ENCODE assay signal across 18 mouse cellular contexts in genomic region chr15:86852161-86852870, GRCm38 (mm10).
A peak's percentile ranks its signal among the peaks of the same experiment; 100 is the strongest.
DNase-seq lines count a peak whose midpoint lies in the region; ATAC-seq and TF ChIP-seq lines count a peak whose summit lies in the region.
"Had no signal": no experiment of that assay in that cellular context is flagged by ENCODE, and none has a peak within 500 bp of the region (broad histone marks: within the 10 kb centered on the region; RNA-seq: fewer than 3 reads in every experiment).

No protein-coding gene starts in this region.

- H3K27ac ChIP-seq in forebrain, embryonic 16.5 days (ENCODE audit: low read length), result peak overlapping the region; percentile 63
- H3K27ac ChIP-seq in midbrain, embryonic 10.5 days (replicated peaks), result peak overlapping the region; percentile 72
- H3K27ac ChIP-seq in liver, embryonic 11.5 days (ENCODE audit: low read depth, low read length), result no peak overlapping the region
- no peak overlapping the region for H3K27ac ChIP-seq in gastrocnemius, adult 2 months
- H3K27ac ChIP-seq: kidney, embryonic 15.5 days; limb, embryonic 15.5 days; macrophage had no signal

- intact Hi-C loops in gastrocnemius, adult 2 months (cut with DNase I), result no loop called here

- ATAC-seq in frontal cortex, adult (ENCODE audit: low TSS enrichment), result 0 out of 2 replicates have a peak, but pooled peaks have one; percentile 41
- ATAC-seq in forebrain, embryonic 16.5 days, result peak; percentile 36; the same call in 1 of the 2 replicates
- ATAC-seq in liver, embryonic 11.5 days (replicated peaks; ENCODE audit: low FRiP score), result no peak
- ATAC-seq: liver, postnatal 0 days had no signal

- H3K27me3 ChIP-seq in forebrain, embryonic 16.5 days (replicated peaks; ENCODE audit: control insufficient read depth, insufficient read depth, low read length), result no peaks in the 10 kb centered on the region
- H3K27me3 ChIP-seq in midbrain, embryonic 10.5 days (ENCODE audit: low read depth, poor library complexity, severe bottlenecking), result peaks cover 28% of the 10 kb centered on the region; the same call in 1 of the 2 replicates
- no peaks in the 10 kb centered on the region for H3K27me3 ChIP-seq in liver, embryonic 11.5 days (replicated peaks; ENCODE audit: control insufficient read depth, insufficient read depth, low read length)
- H3K27me3 ChIP-seq: kidney, embryonic 15.5 days; limb, embryonic 15.5 days had no signal

- no peak overlapping the region for H3K9ac ChIP-seq in forebrain, embryonic 16.5 days (replicated peaks; ENCODE audit: low read depth, low read length)
- H3K9ac ChIP-seq in liver, embryonic 11.5 days (ENCODE audit: low read depth, low read length), result no peak overlapping the region
- H3K9ac ChIP-seq: kidney, embryonic 15.5 days; limb, embryonic 15.5 days; liver, postnatal 0 days had no signal

- peaks cover 8% of the 10 kb centered on the region; the same call in 1 of the 2 replicates for H3K4me1 ChIP-seq in forebrain, embryonic 16.5 days (replicated peaks; ENCODE audit: control insufficient read depth, insufficient read depth, low read length)
- peaks cover 14% of the 10 kb centered on the region for H3K4me1 ChIP-seq in midbrain, embryonic 10.5 days
- no peaks in the 10 kb centered on the region for H3K4me1 ChIP-seq in liver, embryonic 11.5 days (replicated peaks; ENCODE audit: control insufficient read depth, insufficient read depth, low read length)
- H3K4me1 ChIP-seq: kidney, embryonic 15.5 days had no signal

- 0 out of 2 replicates have a peak overlapping the region, but pooled peaks have one; percentile 8 for H3K4me2 ChIP-seq in forebrain, embryonic 16.5 days (ENCODE audit: low read length)
- no peak overlapping the region for H3K4me2 ChIP-seq in liver, embryonic 11.5 days
- H3K4me2 ChIP-seq: heart, embryonic 11.5 days; kidney, embryonic 15.5 days; limb, embryonic 15.5 days had no signal

- no peak for DNase-seq in frontal cortex, postnatal 10 days (ENCODE audit: low spot score in 2 of 2)
- peak; percentile 28 for DNase-seq in midbrain, embryonic 10.5 days (ENCODE audit: low spot score)
- no peak for DNase-seq in liver, embryonic 11.5 days (ENCODE audit: low spot score)
- no peak for DNase-seq in gastrocnemius, adult 2 months
- DNase-seq in lung, adult 18-20 months, result no peak
- DNase-seq: adrenal gland, adult 8-10 months; B cell, adult 2 months; cerebellum, adult 11-12 months; gastrocnemius, postnatal 36 days; liver, postnatal 0 days; retina, postnatal 1 day; thymus, postnatal 4 days had no signal

- 6% methylated on average over 11 of the region's 11 CpGs for WGBS in forebrain, embryonic 16.5 days
- WGBS in midbrain, embryonic 10.5 days, result 31% methylated on average over 11 of the region's 11 CpGs
- 42% methylated on average over 11 of the region's 11 CpGs for WGBS in liver, embryonic 11.5 days

- TF ChIP-seq CTCF in gastrocnemius, adult 2 months (IDR thresholded peaks at IDR 0.05), result no peak

- H3K9me3 ChIP-seq in forebrain, embryonic 16.5 days (ENCODE audit: control insufficient read depth, low read length), result no peaks in the 10 kb centered on the region
- no peaks in the 10 kb centered on the region for H3K9me3 ChIP-seq in midbrain, embryonic 10.5 days (replicated peaks)
- H3K9me3 ChIP-seq in liver, embryonic 11.5 days (ENCODE audit: control insufficient read depth, low read length), result no peaks in the 10 kb centered on the region
- H3K9me3 ChIP-seq: kidney, embryonic 15.5 days; limb, embryonic 15.5 days had no signal

- no peaks in the 10 kb centered on the region for H3K36me3 ChIP-seq in forebrain, embryonic 16.5 days (ENCODE audit: control insufficient read depth, insufficient read depth)
- no peaks in the 10 kb centered on the region for H3K36me3 ChIP-seq in midbrain, embryonic 10.5 days
- no peaks in the 10 kb centered on the region for H3K36me3 ChIP-seq in liver, embryonic 11.5 days (ENCODE audit: control insufficient read depth, insufficient read depth, low read length)
- H3K36me3 ChIP-seq: kidney, embryonic 15.5 days; limb, embryonic 15.5 days had no signal

- no peak overlapping the region for H3K4me3 ChIP-seq in forebrain, embryonic 16.5 days (replicated peaks; ENCODE audit: low read length)
- no peak overlapping the region for H3K4me3 ChIP-seq in midbrain, embryonic 10.5 days
- no peak overlapping the region for H3K4me3 ChIP-seq in liver, embryonic 11.5 days (ENCODE audit: low read depth, low read length)
- H3K4me3 ChIP-seq in gastrocnemius, adult 2 months, result no peak overlapping the region
- H3K4me3 ChIP-seq: kidney, embryonic 15.5 days; limb, embryonic 15.5 days had no signal

Comparison
In these comparisons a context has a peak if more than half of its experiments do, and no peak if none do; other contexts are left out.
1. H3K27ac ChIP-seq: peak in forebrain, embryonic 16.5 days (single experiment) and midbrain, embryonic 10.5 days (single experiment); none in liver, embryonic 11.5 days (single experiment) and gastrocnemius, adult 2 months (single experiment).